Mouse (Mus musculus) thymus, adult 2 months (tissue): ENCODE measurements at regions not wholly inside any gene's neighbourhood (a gene's known extent, or its start where the extent isn't known, plus 50 kb on each side); places are given as distances from the start of the nearest gene placed in this dataset.

Experiments
- DNase-seq: peaks from one replicate; pipeline ENCODE4 v3.0.0; 2021
- H3K27ac ChIP-seq: fragments of 200-500 bp; 2 replicates; pipeline ENCODE4 v1.5.1; 2012; ENCODE audit warnings: low read length, control low read depth; ENCODE audit not compliant: control insufficient read depth, insufficient read depth
- H3K27me3 ChIP-seq: fragments of 200-500 bp; 2 replicates; pipeline ENCODE4 v1.6.1; 2012; ENCODE audit warnings: mild to moderate bottlenecking, low read length, moderate library complexity, mixed read lengths; ENCODE audit not compliant: control insufficient read depth, insufficient read depth
- H3K36me3 ChIP-seq: fragments of 200-500 bp; 2 replicates; pipeline ENCODE4 v1.6.1; 2012; ENCODE audit warnings: mild to moderate bottlenecking, low read length, moderate library complexity; ENCODE audit not compliant: control insufficient read depth, insufficient read depth
- H3K4me1 ChIP-seq: fragments of 200-500 bp; replicated peaks from 2 replicates; pipeline ENCODE4 v1.6.1; 2012; ENCODE audit warnings: low read length; ENCODE audit not compliant: control insufficient read depth, insufficient read depth
- H3K4me3 ChIP-seq: fragments of 200-500 bp; 2 replicates; pipeline ENCODE4 v1.5.1; 2012; ENCODE audit warnings: mild to moderate bottlenecking, low read length, control low read depth, moderate library complexity; ENCODE audit not compliant: control insufficient read depth, insufficient read depth
- CTCF ChIP-seq: fragments of 200-500 bp; IDR thresholded peaks from 2 replicates; pipeline ENCODE4 v1.5.1; 2012; ENCODE audit warnings: mild to moderate bottlenecking, control low read depth, low read length, moderate library complexity, borderline replicate concordance; ENCODE audit not compliant: control insufficient read depth, poor library complexity, insufficient read depth; ENCODE audit errors: extremely low read depth
- POLR2A ChIP-seq: fragments of 200-500 bp; IDR thresholded peaks from 2 replicates; pipeline ENCODE4 v1.6.1; 2012; ENCODE audit warnings: mild to moderate bottlenecking, low read length, control low read depth, moderate library complexity; ENCODE audit not compliant: control insufficient read depth, poor library complexity, insufficient read depth; ENCODE audit errors: extremely low read depth
- WGBS: fragments of 180-500 bp; shearing (Covaris S2); methylation state at CpG from one replicate; pipeline ENCODE4 v1.1.7; 2018; 5-methylcytosine and 5-hydroxymethylcytosine counted together

- Histone ChIP-seq H3K27ac (no peak overlapping the region), H3K4me3 (no peak overlapping the region), H3K4me1 (no peaks in the 10 kb centered on the region), H3K27me3 (no peaks in the 10 kb centered on the region), H3K36me3 (no peaks in the 10 kb centered on the region)
- DNase-seq = peak; percentile 51
- TF ChIP-seq POLR2A = no peak
- no peak for TF ChIP-seq CTCF
- WGBS = 17% methylated on average over 2 of the region's 2 CpGs
Observed at GRCm38 (mm10) chr16:49278478-49278877, 221.2 kb downstream of the Myh15 start.

DNA sequence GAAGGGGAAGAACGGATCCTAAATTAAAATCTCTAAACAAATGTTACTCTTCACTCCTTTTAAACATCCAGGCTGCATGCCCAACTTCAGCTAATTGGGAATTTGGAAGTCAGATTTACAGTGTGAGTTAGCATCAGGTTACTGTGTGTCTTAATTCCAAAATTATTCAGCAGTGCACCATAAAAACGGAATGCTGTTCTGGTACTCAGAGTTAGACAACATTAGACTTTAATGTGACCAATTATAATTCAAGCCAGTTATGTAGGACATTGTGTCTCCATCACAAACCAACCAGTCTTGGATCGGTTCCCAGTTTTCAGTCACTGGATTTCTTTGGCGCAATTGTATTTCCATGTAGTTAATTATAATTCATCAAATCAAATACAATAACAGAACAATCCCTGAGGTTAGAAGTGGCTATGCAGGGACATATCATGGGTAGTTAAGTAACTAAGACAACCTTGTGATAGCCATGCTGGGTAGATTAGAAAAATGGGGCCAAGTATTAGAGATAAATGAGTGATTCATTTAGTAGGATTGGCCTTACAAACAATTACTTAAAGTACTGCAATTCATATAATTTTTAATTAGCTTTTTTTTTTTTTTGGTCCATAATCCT lies 230.9 kb downstream of the Myh15 start:
- no peaks in the 10 kb centered on the region for H3K4me1 ChIP-seq
- H3K4me3 ChIP-seq = no peak overlapping the region
- DNase-seq = no peak
- H3K36me3 ChIP-seq = no peaks in the 10 kb centered on the region
- H3K27me3 ChIP-seq = no peaks in the 10 kb centered on the region
- H3K27ac ChIP-seq = no peak overlapping the region
- WGBS = 95% methylated on average over 4 of the region's 4 CpGs
- TF ChIP-seq POLR2A = no peak
- no peak for TF ChIP-seq CTCF

DNA sequence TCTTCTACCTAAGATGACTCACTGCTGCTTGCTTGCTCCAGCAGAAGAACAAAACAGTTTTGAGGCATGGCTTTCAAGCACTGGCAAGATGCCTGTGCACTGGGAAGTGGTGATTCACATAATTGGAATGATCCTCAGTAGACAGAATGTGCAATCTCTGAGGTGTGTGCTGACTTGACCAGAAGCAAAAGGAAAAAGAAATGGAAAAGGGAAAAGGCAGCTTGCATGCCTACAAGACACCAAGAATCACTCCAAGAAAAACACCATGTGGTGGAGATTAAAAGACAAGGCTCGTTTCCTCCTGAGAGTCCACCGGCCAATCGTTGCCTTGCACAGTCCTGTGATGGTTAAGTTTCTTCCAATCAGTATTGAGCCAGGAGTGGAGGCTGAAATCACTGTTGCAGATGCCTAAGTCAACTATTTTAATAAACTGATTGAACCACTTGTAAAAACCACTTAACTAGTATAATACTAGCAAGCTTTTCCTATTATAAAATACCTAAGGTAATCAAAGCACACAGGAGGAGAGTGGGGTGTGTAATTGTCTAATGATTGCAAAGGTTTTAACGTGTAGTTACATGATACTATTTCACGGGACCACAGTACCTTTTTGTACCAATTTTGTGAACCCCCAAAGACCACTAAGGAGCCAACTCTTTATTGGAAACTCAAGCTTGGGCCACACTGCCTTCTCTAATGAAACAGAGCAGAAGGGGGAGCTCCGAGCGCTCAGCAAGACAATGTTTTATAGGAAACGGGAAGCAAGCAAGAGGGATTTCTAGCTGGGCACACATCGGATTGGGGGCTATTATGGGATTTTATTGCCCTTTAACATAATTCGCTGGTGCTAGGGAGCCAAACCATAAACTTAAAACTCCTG lies 232.2 kb downstream of the Myh15 start:
- H3K27ac ChIP-seq = no peak overlapping the region
- no peak for DNase-seq
- no peak for TF ChIP-seq CTCF
- no peak for TF ChIP-seq POLR2A
- no peaks in the 10 kb centered on the region for H3K36me3 ChIP-seq
- WGBS = 91% methylated on average over 10 of the region's 10 CpGs
- H3K27me3 ChIP-seq = no peaks in the 10 kb centered on the region
- H3K4me3 ChIP-seq = no peak overlapping the region
- no peaks in the 10 kb centered on the region for H3K4me1 ChIP-seq

- no peak overlapping the region for H3K27ac ChIP-seq
- H3K36me3 ChIP-seq = no peaks in the 10 kb centered on the region
- H3K4me3 ChIP-seq = no peak overlapping the region
- no peaks in the 10 kb centered on the region for H3K27me3 ChIP-seq
- H3K4me1 ChIP-seq = no peaks in the 10 kb centered on the region
- no peak for DNase-seq
- WGBS = 94% methylated on average over 6 of the region's 6 CpGs
- no peak for TF ChIP-seq CTCF
- TF ChIP-seq POLR2A = no peak
Observed at GRCm38 (mm10) chr16:49303612-49304307, 246.5 kb downstream of the Myh15 start.

DNA sequence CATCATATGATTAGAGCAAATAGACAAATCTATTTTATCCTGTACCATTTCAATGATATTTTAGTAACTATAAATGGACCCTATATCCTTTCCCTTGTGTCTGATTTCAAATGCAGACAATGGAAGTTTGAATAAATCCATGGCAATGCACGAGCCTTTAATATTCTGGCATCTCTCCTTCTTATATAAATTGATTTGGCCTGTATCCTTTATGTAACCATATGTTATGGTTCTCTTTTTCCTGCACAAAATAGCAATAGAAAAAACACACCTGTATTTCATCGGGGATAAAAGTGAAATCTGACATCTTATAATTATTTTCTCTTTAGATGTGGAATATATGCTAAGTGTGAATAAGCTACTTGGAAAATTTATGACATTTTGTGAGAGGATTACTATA lies 247.1 kb downstream of the Myh15 start:
- TF ChIP-seq CTCF (no peak), POLR2A (no peak)
- no peak for DNase-seq
- no peak overlapping the region for H3K4me3 ChIP-seq
- H3K27me3 ChIP-seq = no peaks in the 10 kb centered on the region
- 93% methylated on average over 2 of the region's 2 CpGs for WGBS
- no peaks in the 10 kb centered on the region for H3K36me3 ChIP-seq
- H3K4me1 ChIP-seq = no peaks in the 10 kb centered on the region
- H3K27ac ChIP-seq = no peak overlapping the region

DNA sequence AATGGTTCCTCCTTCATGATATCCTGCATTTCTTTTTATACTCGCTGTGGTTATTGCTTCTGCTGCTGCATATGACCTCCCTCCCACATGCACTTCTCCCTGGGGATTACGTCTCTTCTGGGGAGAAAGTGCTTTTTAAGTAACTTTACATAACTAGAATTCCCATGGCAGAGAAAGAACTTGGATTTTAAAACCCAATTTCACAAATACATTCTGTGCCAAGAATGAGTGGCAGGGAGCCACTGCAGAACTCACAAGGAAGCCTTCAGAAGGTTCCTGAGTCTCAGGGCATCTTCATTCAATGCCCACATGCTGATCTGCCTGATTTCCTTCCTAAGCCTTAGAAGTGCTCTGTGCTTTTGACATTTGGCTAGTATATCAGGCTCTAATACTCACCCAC lies 259.8 kb downstream of the Myh15 start:
- no peak for DNase-seq
- Histone ChIP-seq H3K4me1 (no peaks in the 10 kb centered on the region), H3K36me3 (no peaks in the 10 kb centered on the region), H3K27ac (no peak overlapping the region), H3K27me3 (no peaks in the 10 kb centered on the region), H3K4me3 (no peak overlapping the region)
- 94% methylated on average over 2 of the region's 2 CpGs for WGBS
- TF ChIP-seq POLR2A (no peak), CTCF (no peak)
